Mouse (Mus musculus): ENCODE data around the gene Tomm40.

DNA sequence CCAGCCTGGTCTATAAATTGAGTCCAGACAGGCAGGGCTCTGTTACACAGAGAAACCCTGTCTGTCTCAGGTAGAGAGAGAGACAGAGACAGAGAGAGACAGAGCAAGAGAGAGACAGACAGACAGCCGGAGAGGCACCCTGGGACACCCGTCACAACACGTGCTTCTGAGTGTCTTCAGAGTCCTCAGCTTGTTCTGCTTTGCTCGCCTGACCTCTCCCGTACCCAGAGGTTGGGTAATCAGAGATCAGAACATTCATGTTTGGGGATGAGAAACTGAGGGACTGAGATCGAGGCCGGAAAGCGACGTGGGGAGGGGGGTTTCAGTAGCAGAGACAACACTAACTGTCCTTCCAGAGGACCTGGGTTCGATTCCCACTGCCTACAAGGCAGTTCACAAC is 39.4 kb downstream of the Tomm40 start:
- TF ChIP-seq CHD2 (IDR thresholded peaks at IDR 0.05; ENCODE audit: low read depth, low read length) (no peak), ZNF384 (IDR thresholded peaks at IDR 0.05; ENCODE audit: low read depth, low read length) (no peak)
